Mouse (Mus musculus): ENCODE measurements around the gene 4930564D02Rik. TPM values are rescaled to one million over a fixed set of nuclear protein-coding genes. Genes with fewer than 3 reads are reported as not detected.

The 4930564D02Rik gene
- total RNA-seq, 2 experiments from 2014 or later = not detected

GRCm38 (mm10) chr3:105097581-105097980 is 30.9 kb downstream of the 4930564D02Rik start:
- intact Hi-C loops (cut with DNase I; ENCODE audit: low total_unique reads) = no loop called here
- DNase-seq = no peak

GRCm38 (mm10) chr3:105099526-105100269 is 33.1 kb downstream of the 4930564D02Rik start:
- intact Hi-C loops (cut with DNase I; ENCODE audit: low total_unique reads) = no loop called here
- DNase-seq = no peak

- no peak for DNase-seq
- intact Hi-C loops (cut with DNase I; ENCODE audit: low total_unique reads) = no loop called here
Observed at GRCm38 (mm10) chr3:105100270-105100589, 33.6 kb downstream of the 4930564D02Rik start.

GRCm38 (mm10) chr3:105105827-105106226 is 39.2 kb downstream of the 4930564D02Rik start:
- intact Hi-C loops (cut with DNase I; ENCODE audit: low total_unique reads) = no loop called here
- DNase-seq = no peak

- intact Hi-C loops (cut with DNase I; ENCODE audit: low total_unique reads) = no loop called here
- no peak for DNase-seq
Observed at GRCm38 (mm10) chr3:105113859-105114258, 47.2 kb downstream of the 4930564D02Rik start.

GRCm38 (mm10) chr3:105114269-105114668 is 47.6 kb downstream of the 4930564D02Rik start:
- DNase-seq = peak; percentile 60
- intact Hi-C loops (cut with DNase I; ENCODE audit: low total_unique reads) = no loop called here

- peak; percentile 35 for DNase-seq
- intact Hi-C loops (cut with DNase I; ENCODE audit: low total_unique reads) = no loop called here
Observed at GRCm38 (mm10) chr3:105116596-105116995, 50.0 kb downstream of the 4930564D02Rik start.

- intact Hi-C loops (cut with DNase I; ENCODE audit: low total_unique reads) = no loop called here
Observed at GRCm38 (mm10) chr3:105123776-105124175, 57.1 kb downstream of the 4930564D02Rik start.

GRCm38 (mm10) chr3:105127881-105128280 is 61.2 kb downstream of the 4930564D02Rik start:
- intact Hi-C loops (cut with DNase I; ENCODE audit: low total_unique reads) = no loop called here
- peak; percentile 7 for DNase-seq

More at GRCm38 (mm10) chr3:105123776-105124175, 57.1 kb downstream of the 4930564D02Rik start:
- no peak for DNase-seq

Other genes starting within 250 kb of the 4930564D02Rik start
- gene Mov10, start 248.3 kb upstream of the 4930564D02Rik start, total RNA-seq (2021) = 1 to 10 TPM; 3.0 to 4.8 TPM
- 10 to 100 TPM; 14.0 to 17.3 TPM for gene St7l, start 202.8 kb upstream of the 4930564D02Rik start, total RNA-seq (2021)
- 10 to 100 TPM; 30.8 to 33.5 TPM for gene Capza1, start 202.3 kb upstream of the 4930564D02Rik start, total RNA-seq (2021)
- gene Wnt2b, start 104.9 kb upstream of the 4930564D02Rik start, total RNA-seq (2021) = under 1 TPM; 0.78 to 0.86 TPM
- gene Cttnbp2nl, start 13.7 kb upstream of the 4930564D02Rik start, total RNA-seq (2021) = 10 to 100 TPM in 1 of 2 experiments, 1 to 10 TPM in 1; 7.5 to 13.9 TPM

Measured in gastrocnemius, postnatal 14 days (tissue).